Mouse (Mus musculus) inflammation-experienced regulatory T-cells, adult 6 months (primary cell): ENCODE data around the gene Tmem221. TPM values are rescaled to one million over a fixed set of nuclear protein-coding genes. Genes with fewer than 3 reads are reported as not detected.
A peak's percentile ranks its signal among the peaks of the same experiment; 100 is the strongest.

ENCODE experiments used
- ATAC-seq: one replicate; pipeline ENCODE4 v1.8.0; 2017
- polyA plus RNA-seq, 3 experiments: library from polyadenylated mRNA; unstranded; fragments of 100-300 nt; shearing (Covaris generic); gene quantifications; one replicate each; pipeline ENCODE4 v1.2.1; 2017

The Tmem221 gene
- polyA plus RNA-seq, 3 experiments from 2014 or later = 0.97 to 2.1 TPM; not detected in 1

GRCm38 (mm10) chr8:71577856-71578387, 19.3 kb upstream of the Tmem221 start:
- ATAC-seq = no peak

DNA sequence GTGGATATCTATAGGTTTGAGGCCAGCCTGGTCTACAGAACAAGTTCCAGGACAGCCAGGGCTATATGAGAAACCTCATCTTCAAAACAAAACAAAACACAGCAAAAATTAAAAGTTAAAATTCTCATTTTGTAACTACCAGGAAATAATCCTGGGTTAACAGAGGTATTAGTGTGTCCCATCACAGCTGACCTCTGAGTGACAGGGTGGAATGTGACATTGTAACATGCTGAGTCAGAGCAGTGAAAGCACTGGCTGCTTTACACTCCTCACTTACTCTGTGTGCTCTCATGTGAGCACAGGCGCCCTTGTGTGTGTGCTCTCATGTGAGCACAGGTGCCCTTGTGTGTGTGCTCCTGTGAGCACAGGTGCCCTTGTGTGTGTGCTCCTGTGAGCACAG, 16.3 kb upstream of the Tmem221 start:
- no peak for ATAC-seq

GRCm38 (mm10) chr8:71574426-71574825, 15.8 kb upstream of the Tmem221 start:
- ATAC-seq = no peak

- no peak for ATAC-seq
Observed at GRCm38 (mm10) chr8:71572847-71573633, 14.4 kb upstream of the Tmem221 start.

DNA sequence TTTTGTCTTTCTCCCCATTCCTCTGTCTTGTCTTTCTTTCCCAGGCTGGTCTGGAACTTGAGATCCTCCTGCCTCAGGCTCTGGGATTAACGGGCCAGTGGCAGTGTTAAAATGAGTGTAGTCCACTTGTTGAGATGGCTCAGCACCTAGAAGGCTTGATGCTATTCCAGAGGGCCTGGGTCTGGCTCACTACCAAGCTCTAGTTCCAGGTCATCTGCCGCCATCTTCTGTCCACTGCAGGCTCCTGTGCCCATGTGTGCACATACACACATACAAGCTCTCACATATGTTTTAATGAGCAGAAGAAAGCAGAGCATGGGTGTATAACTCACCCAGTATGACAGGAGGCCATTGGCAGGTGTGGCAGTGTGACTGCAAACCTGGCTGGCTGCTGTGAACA, 13.4 kb upstream of the Tmem221 start:
- ATAC-seq = no peak

GRCm38 (mm10) chr8:71570291-71570954, 11.8 kb upstream of the Tmem221 start:
- peak; percentile 88 for ATAC-seq

- peak; percentile 54 for ATAC-seq
Observed at GRCm38 (mm10) chr8:71569366-71570290, 11.0 kb upstream of the Tmem221 start.

GRCm38 (mm10) chr8:71568941-71569340, 10.3 kb upstream of the Tmem221 start:
- no peak for ATAC-seq

GRCm38 (mm10) chr8:71568387-71568937, 9.8 kb upstream of the Tmem221 start, which contains the start of gene Slc27a1:
TSS of gene Slc27a1 (plus strand) at chr8:71568882.
- ATAC-seq = no peak

- ATAC-seq = no peak
Observed at GRCm38 (mm10) chr8:71567587-71567986, 8.9 kb upstream of the Tmem221 start.

DNA sequence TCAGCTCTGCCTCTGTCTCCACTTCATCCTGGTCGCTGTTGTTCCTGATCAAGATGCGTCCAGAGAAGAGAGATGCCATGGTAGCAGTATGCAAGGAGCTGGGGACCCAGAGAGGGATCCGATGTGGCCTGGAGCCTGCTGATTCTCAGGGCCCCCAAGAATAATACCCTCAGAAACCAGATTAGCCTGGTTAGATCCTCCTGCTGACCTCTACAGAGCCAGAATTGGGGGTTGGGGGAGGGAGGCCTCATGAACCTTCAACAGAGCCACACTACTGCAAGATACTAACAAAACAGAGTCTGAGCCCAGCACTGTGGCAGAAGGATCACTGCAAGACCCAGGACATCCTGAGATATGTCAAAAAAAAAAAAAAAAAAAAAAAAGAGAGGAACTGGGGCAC, 7.8 kb upstream of the Tmem221 start, which contains the start of gene Nxnl1:
Nxnl1 (minus strand) TSS at position 101 of the 400 bp plus-strand sequence.
- no peak for ATAC-seq

DNA sequence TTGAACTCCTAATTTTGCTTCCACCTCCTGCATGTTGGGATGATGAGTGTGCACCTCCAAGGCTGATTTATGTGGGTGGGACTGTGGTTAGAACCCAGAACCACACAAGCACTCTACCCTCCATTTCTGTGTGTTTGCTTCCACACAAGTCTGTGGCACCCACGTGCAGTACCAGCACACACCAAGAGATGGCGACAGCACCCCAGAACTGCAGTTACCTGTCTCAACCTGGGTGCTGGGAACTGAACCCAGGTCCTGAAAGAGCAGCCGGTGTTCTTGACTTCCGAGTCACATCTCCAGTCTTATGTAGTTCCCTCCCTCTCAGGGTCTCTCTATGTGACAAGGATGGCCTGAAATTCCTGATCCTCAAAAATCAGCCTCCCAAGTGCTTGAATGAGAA, 5.3 kb upstream of the Tmem221 start:
- ATAC-seq = no peak

GRCm38 (mm10) chr8:71562751-71563150, 4.1 kb upstream of the Tmem221 start:
- peak; percentile 35 for ATAC-seq

- ATAC-seq = peak; percentile 58
Observed at GRCm38 (mm10) chr8:71561401-71561800, 2.7 kb upstream of the Tmem221 start.

- ATAC-seq = no peak
Observed at GRCm38 (mm10) chr8:71560765-71561164, 2.1 kb upstream of the Tmem221 start.

DNA sequence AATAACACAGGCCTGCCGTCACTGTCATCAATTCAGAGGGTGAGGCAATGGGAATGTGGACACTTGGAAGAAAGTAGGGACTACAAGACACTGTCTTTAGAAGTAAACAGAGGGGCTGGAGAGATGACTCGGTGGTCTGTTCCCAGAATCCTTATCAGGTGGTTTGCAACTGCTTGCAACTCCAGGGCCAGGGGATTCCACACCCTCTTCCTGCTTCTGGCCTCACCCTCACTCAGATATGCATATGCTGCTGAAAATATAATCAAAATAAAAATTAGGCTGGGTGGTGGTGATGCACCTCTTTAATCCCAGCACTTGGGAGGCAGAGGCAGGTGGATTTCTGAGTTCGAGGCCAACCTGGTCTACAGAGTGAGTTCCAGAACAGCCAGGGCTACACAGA, 1.4 kb upstream of the Tmem221 start:
- ATAC-seq = no peak

- ATAC-seq = peak; percentile 66
Observed at GRCm38 (mm10) chr8:71558958-71559690, 453 bp upstream of the Tmem221 start.

DNA sequence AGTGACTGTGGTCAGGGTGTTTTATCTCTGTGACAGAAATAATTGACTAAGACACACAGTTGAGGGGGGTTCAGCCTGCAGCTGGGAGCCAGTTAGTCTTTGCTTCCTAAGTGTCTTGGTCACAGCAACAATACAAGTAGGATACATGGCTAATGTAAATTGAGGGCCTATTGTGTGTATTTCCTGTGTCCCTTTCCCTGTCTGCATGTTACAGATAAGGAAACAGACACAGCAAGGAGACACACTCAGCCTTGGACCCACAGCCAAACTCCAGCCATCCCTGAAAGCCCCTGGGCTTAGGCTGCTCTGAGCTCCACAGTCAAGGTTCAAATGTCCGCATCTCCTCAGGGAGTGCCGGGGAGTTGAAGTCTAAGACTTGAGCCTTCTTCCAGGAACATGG, 4.0 kb downstream of the Tmem221 start:
- no peak for ATAC-seq

- ATAC-seq = no peak
Observed at GRCm38 (mm10) chr8:71554001-71554400, 4.7 kb downstream of the Tmem221 start.

DNA sequence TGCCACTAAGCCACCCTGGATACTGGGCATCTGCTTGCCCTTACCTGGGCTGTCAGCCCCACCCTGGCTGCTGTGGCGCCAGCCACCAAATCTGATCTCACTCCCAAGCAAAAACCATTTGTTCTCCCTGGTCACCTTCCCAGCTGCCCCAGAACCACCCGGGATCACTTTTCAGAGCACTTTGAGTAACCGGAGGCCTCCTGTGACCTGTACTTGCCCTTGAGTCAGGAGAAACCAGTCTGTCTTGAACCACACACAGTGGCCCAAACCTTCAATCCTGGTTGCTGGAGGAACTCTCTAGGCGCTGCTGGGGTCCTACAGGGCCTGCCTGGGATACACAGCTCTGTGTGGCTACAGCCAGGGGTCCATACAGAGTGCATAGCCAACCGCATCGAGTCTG, 5.9 kb downstream of the Tmem221 start:
- no peak for ATAC-seq

- ATAC-seq = no peak
Observed at GRCm38 (mm10) chr8:71550754-71551153, 7.9 kb downstream of the Tmem221 start.

DNA sequence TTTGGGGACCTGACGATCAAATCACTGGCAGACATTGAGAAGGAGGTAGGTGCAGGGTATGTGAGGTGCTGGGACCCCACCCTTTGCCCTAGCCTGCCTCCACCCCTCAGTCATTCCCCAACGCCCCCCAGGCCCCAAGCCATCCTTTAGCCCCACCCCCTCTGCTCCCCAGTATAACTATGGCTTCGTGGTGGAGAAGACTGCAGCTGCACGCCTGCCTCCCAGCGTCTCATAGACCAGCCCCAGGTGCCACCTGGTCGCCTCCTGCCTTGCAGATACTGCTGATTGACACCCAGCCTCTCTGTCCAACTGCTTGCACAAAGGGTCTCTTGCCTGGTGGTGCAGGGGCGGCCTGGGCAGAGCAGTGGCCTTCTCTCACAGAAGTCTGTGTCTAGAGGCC, 11.1 kb downstream of the Tmem221 start:
- ATAC-seq = no peak
